Mouse (Mus musculus) forebrain, embryonic 13.5 days (tissue): ENCODE results near the gene Urah. TPM values are rescaled to one million over a fixed set of nuclear protein-coding genes. Genes with fewer than 3 reads are reported as not detected.
A peak's percentile ranks its signal among the peaks of the same experiment; 100 is the strongest.

ENCODE experiments used
- ATAC-seq: fragments of 200-750 bp; cut with Nextera tagmentation; 2 replicates; pipeline ENCODE4 v1.8.0; 2017
- H3K27ac ChIP-seq: fragments of 300-500 bp; sonication (generic); 2 replicates; pipeline ENCODE4 v1.5.1; 2015; ENCODE audit warnings: inconsistent platforms, mild to moderate bottlenecking, moderate library complexity
- H3K27me3 ChIP-seq: fragments of 300-500 bp; sonication (generic); 2 replicates; pipeline ENCODE4 v1.6.1; 2015; ENCODE audit warnings: mild to moderate bottlenecking, inconsistent platforms
- H3K36me3 ChIP-seq: fragments of 300-500 bp; sonication (generic); 2 replicates; pipeline ENCODE4 v1.6.1; 2015; ENCODE audit warnings: mild to moderate bottlenecking, inconsistent platforms; ENCODE audit not compliant: poor library complexity, severe bottlenecking
- H3K4me1 ChIP-seq: fragments of 300-500 bp; sonication (generic); 2 replicates; pipeline ENCODE4 v1.6.1; 2015; ENCODE audit warnings: inconsistent platforms
- H3K4me2 ChIP-seq: fragments of 300-500 bp; sonication (generic); 2 replicates; pipeline ENCODE4 v1.6.1; 2015; ENCODE audit warnings: inconsistent platforms, mild to moderate bottlenecking, moderate library complexity
- H3K4me3 ChIP-seq: fragments of 300-500 bp; sonication (generic); 2 replicates; pipeline ENCODE4 v1.5.1; 2015; ENCODE audit warnings: mild to moderate bottlenecking, inconsistent platforms
- H3K9ac ChIP-seq: fragments of 300-500 bp; sonication (generic); 2 replicates; pipeline ENCODE4 v1.6.1; 2015; ENCODE audit warnings: mild to moderate bottlenecking, inconsistent platforms
- H3K9me3 ChIP-seq: fragments of 300-500 bp; sonication (generic); replicated peaks from 2 replicates; pipeline ENCODE4 v1.6.1; 2016; ENCODE audit warnings: inconsistent platforms
- WGBS: fragments of 180-500 bp; shearing (Covaris S2); methylation state at CpG from one replicate; pipeline ENCODE4 v1.1.7; 2015; 5-methylcytosine and 5-hydroxymethylcytosine counted together
- polyA plus RNA-seq: library from polyadenylated mRNA; unstranded; fragments of >200 nt; fragmentation: Nextera tagmentation; extraction: Ambion mirVana; gene quantifications from 2 replicates; pipeline ENCODE4 v1.2.1, GENCODE M21; 2015

The Urah gene
- polyA plus RNA-seq, 1 experiment from 2014 or later: not detected

- peak; percentile 91 for ATAC-seq
- H3K4me1 ChIP-seq: peaks cover 4% of the 10 kb centered on the region; the same call in 1 of the 2 replicates
- peaks cover 41% of the 10 kb centered on the region for H3K27me3 ChIP-seq
- no peak within 1 kb of the TSS for H3K9ac ChIP-seq
- WGBS: 26% methylated on average over 14 of the region's 14 CpGs
- H3K4me2 ChIP-seq: no peak within 1 kb of the TSS
- no peak within 1 kb of the TSS for H3K4me3 ChIP-seq
- no peak within 1 kb of the TSS for H3K27ac ChIP-seq
- no peaks in the 10 kb centered on the region for H3K9me3 ChIP-seq
- no peaks in the 10 kb centered on the region for H3K36me3 ChIP-seq
Observed at GRCm38 (mm10) chr7:140844905-140845665, 10.3 kb downstream of the Urah start, which contains the start of gene Scgb1c1. TSS of gene Scgb1c1 (plus strand) at chr7:140845547.

GRCm38 (mm10) chr7:140845683-140846082, 10.9 kb downstream of the Urah start:
- Histone ChIP-seq H3K4me3 (no peak overlapping the region), H3K4me1 (peaks cover 4% of the 10 kb centered on the region; the same call in 1 of the 2 replicates), H3K27ac (no peak overlapping the region), H3K9ac (no peak overlapping the region), H3K4me2 (no peak overlapping the region), H3K36me3 (no peaks in the 10 kb centered on the region), H3K9me3 (no peaks in the 10 kb centered on the region), H3K27me3 (peaks cover 37% of the 10 kb centered on the region)
- ATAC-seq: no peak
- WGBS: 76% methylated on average over 4 of the region's 4 CpGs

GRCm38 (mm10) chr7:140846676-140847075, 11.9 kb downstream of the Urah start:
- no peaks in the 10 kb centered on the region for H3K9me3 ChIP-seq
- peaks cover 27% of the 10 kb centered on the region for H3K27me3 ChIP-seq
- peaks cover 4% of the 10 kb centered on the region; the same call in 1 of the 2 replicates for H3K4me1 ChIP-seq
- no peak overlapping the region for H3K4me3 ChIP-seq
- no peak overlapping the region for H3K27ac ChIP-seq
- H3K36me3 ChIP-seq: peaks cover 7% of the 10 kb centered on the region
- no peak overlapping the region for H3K4me2 ChIP-seq
- WGBS: 86% methylated on average over 10 of the region's 10 CpGs
- no peak overlapping the region for H3K9ac ChIP-seq
- ATAC-seq: no peak

GRCm38 (mm10) chr7:140847755-140848580, 13.2 kb downstream of the Urah start, which contains the start of gene Odf3:
TSS of gene Odf3 (plus strand) at chr7:140847805.
- H3K27ac ChIP-seq: no peak within 1 kb of the TSS
- no peak within 1 kb of the TSS for H3K9ac ChIP-seq
- no peak for ATAC-seq
- peaks cover 4% of the 10 kb centered on the region; the same call in 1 of the 2 replicates for H3K4me1 ChIP-seq
- 67% methylated on average over 11 of the region's 11 CpGs for WGBS
- peaks cover 16% of the 10 kb centered on the region for H3K27me3 ChIP-seq
- no peak within 1 kb of the TSS for H3K4me2 ChIP-seq
- H3K36me3 ChIP-seq: peaks cover 20% of the 10 kb centered on the region
- no peak within 1 kb of the TSS for H3K4me3 ChIP-seq
- no peaks in the 10 kb centered on the region for H3K9me3 ChIP-seq

- Histone ChIP-seq H3K36me3 (peaks cover 27% of the 10 kb centered on the region), H3K4me1 (peaks cover 4% of the 10 kb centered on the region; the same call in 1 of the 2 replicates), H3K4me2 (no peak overlapping the region), H3K9me3 (no peaks in the 10 kb centered on the region), H3K4me3 (no peak overlapping the region), H3K27me3 (peaks cover 10% of the 10 kb centered on the region), H3K27ac (no peak overlapping the region), H3K9ac (no peak overlapping the region)
- 89% methylated on average over 10 of the region's 10 CpGs for WGBS
- no peak for ATAC-seq
Observed at GRCm38 (mm10) chr7:140848591-140848990, 13.8 kb downstream of the Urah start.

GRCm38 (mm10) chr7:140851916-140852315, 17.1 kb downstream of the Urah start:
- no peak overlapping the region for H3K4me2 ChIP-seq
- H3K36me3 ChIP-seq: peaks cover 40% of the 10 kb centered on the region
- peaks cover 15% of the 10 kb centered on the region for H3K4me1 ChIP-seq
- WGBS: over 99% methylated on average over 4 of the region's 4 CpGs
- no peaks in the 10 kb centered on the region for H3K9me3 ChIP-seq
- H3K27me3 ChIP-seq: no peaks in the 10 kb centered on the region
- no peak overlapping the region for H3K27ac ChIP-seq
- no peak overlapping the region for H3K4me3 ChIP-seq
- no peak overlapping the region for H3K9ac ChIP-seq
- no peak for ATAC-seq

- Histone ChIP-seq H3K4me2 (no peak overlapping the region), H3K9ac (no peak overlapping the region), H3K4me3 (no peak overlapping the region), H3K27me3 (no peaks in the 10 kb centered on the region), H3K36me3 (peaks cover 41% of the 10 kb centered on the region), H3K27ac (no peak overlapping the region), H3K4me1 (peaks cover 20% of the 10 kb centered on the region), H3K9me3 (no peaks in the 10 kb centered on the region)
- ATAC-seq: no peak
- WGBS: 87% methylated on average over 9 of the region's 9 CpGs
Observed at GRCm38 (mm10) chr7:140853386-140853785, 18.6 kb downstream of the Urah start.

GRCm38 (mm10) chr7:140854483-140854882, 19.7 kb downstream of the Urah start:
- WGBS: 96% methylated on average over 18 of the region's 18 CpGs
- H3K4me2 ChIP-seq: no peak overlapping the region
- no peaks in the 10 kb centered on the region for H3K9me3 ChIP-seq
- no peaks in the 10 kb centered on the region for H3K27me3 ChIP-seq
- H3K4me1 ChIP-seq: peaks cover 31% of the 10 kb centered on the region
- H3K36me3 ChIP-seq: peaks cover 52% of the 10 kb centered on the region
- no peak for ATAC-seq
- no peak overlapping the region for H3K9ac ChIP-seq
- H3K4me3 ChIP-seq: 0 out of 2 replicates have a peak overlapping the region, but pooled peaks have one; percentile 84
- no peak overlapping the region for H3K27ac ChIP-seq

GRCm38 (mm10) chr7:140855181-140855580, 20.4 kb downstream of the Urah start:
- peaks cover 59% of the 10 kb centered on the region for H3K36me3 ChIP-seq

GRCm38 (mm10) chr7:140855860-140856784, 21.3 kb downstream of the Urah start, which contains the start of gene Gm45785:
TSS of gene Gm45785 (minus strand) at chr7:140856331.
- H3K4me1 ChIP-seq: peaks cover 32% of the 10 kb centered on the region
- peaks cover 65% of the 10 kb centered on the region for H3K36me3 ChIP-seq
- peak; percentile 80 for ATAC-seq
- 2% methylated on average over 51 of the region's 51 CpGs for WGBS
- H3K9ac ChIP-seq: peak within 1 kb of the TSS; percentile 92
- H3K27ac ChIP-seq: peak within 1 kb of the TSS; percentile 93
- H3K9me3 ChIP-seq: no peaks in the 10 kb centered on the region
- H3K27me3 ChIP-seq: no peaks in the 10 kb centered on the region
- H3K4me3 ChIP-seq: peak within 1 kb of the TSS; percentile 84
- H3K4me2 ChIP-seq: peak within 1 kb of the TSS; percentile 99

More at GRCm38 (mm10) chr7:140855181-140855580, 20.4 kb downstream of the Urah start:
- Histone ChIP-seq H3K27me3 (no peaks in the 10 kb centered on the region), H3K4me3 (peak overlapping the region; percentile 84), H3K9ac (peak overlapping the region; percentile 92), H3K4me2 (peak overlapping the region; percentile 99), H3K4me1 (peaks cover 32% of the 10 kb centered on the region), H3K27ac (no peak overlapping the region), H3K9me3 (no peaks in the 10 kb centered on the region)
- WGBS: 75% methylated on average over 9 of the region's 9 CpGs
- ATAC-seq: no peak
